Mouse (Mus musculus) regulatory T cell (primary cell): ENCODE data around the gene Dpysl5.

ENCODE experiments used
- in situ Hi-C: fragments of 300-600 bp; cut with MboI, MseI; formaldehyde crosslinking; loops from one replicate; pipeline ENCODE4 v1.15.1; 2025; ENCODE audit warnings: high pct_unique_total_duplicates

The Dpysl5 gene

GRCm38 (mm10) chr5:30816261-30816791 is 105.0 kb downstream of the Dpysl5 start:
- in situ Hi-C loops, result no loop called here

- in situ Hi-C loops, result no loop called here
These were observed 107.5 kb downstream of the Dpysl5 start for GRCm38 (mm10) chr5:30818758-30819309.

- in situ Hi-C loops, result no loop called here
These were observed 111.3 kb downstream of the Dpysl5 start for GRCm38 (mm10) chr5:30822689-30823088.

- in situ Hi-C loops, result no loop called here
These were observed 111.7 kb downstream of the Dpysl5 start for GRCm38 (mm10) chr5:30823091-30823490.

- in situ Hi-C loops, result no loop called here
These were observed 113.0 kb downstream of the Dpysl5 start for GRCm38 (mm10) chr5:30824124-30824988.

- in situ Hi-C loops, result no loop called here
These were observed 113.8 kb downstream of the Dpysl5 start for GRCm38 (mm10) chr5:30825166-30825565.

GRCm38 (mm10) chr5:30825821-30826220 is 114.5 kb downstream of the Dpysl5 start:
- in situ Hi-C loops, result no loop called here

GRCm38 (mm10) chr5:30833416-30833815 is 122.1 kb downstream of the Dpysl5 start:
- in situ Hi-C loops, result no loop called here

GRCm38 (mm10) chr5:30839731-30840130 is 128.4 kb downstream of the Dpysl5 start:
- in situ Hi-C loops, result no loop called here

- in situ Hi-C loops, result no loop called here
These were observed 130.5 kb downstream of the Dpysl5 start for GRCm38 (mm10) chr5:30841896-30842295.
